Mouse (Mus musculus) cerebellum, adult 11 months (tissue): Measurements from ENCODE around the gene Tdrkh.

Experiments used
- DNase-seq: peaks from one replicate; pipeline ENCODE4 v3.0.0; 2022

Tdrkh gene

DNA sequence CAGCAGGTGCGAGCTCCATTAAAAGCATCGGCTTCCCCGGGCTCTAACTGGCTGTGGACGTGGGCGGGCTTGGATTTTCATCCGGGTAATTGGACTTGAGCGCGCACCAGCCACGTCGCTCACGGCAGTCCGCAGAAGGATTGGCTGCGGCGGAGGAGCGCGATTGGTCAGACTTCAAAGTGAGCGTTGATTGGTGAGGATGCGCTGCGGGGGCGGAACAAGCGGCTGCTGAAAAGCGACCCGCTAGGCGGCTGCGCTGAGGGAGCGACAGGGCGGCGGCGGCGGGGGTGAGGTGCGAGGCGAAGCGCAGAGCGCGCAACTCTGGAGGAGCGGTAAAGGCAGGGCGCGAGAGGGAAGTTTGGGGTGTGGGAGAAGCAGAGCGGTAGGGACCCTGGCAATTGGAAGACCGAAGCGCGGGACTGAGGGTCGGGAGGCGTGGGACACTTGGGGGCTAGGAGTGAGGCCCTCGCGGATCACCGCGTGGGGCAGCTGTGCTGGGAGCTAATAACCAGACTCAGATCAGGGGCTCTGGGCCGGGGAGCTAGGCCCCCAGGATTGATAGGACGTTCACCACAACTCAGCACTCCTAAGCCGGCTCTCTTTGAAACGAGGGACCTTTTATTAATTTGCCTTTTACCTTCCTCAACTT lies at the start of gene Tdrkh:
Gene Tdrkh, plus strand, starts transcription at position 243 of the 649 bp plus-strand sequence.
- DNase-seq, result peak; percentile 97

DNA sequence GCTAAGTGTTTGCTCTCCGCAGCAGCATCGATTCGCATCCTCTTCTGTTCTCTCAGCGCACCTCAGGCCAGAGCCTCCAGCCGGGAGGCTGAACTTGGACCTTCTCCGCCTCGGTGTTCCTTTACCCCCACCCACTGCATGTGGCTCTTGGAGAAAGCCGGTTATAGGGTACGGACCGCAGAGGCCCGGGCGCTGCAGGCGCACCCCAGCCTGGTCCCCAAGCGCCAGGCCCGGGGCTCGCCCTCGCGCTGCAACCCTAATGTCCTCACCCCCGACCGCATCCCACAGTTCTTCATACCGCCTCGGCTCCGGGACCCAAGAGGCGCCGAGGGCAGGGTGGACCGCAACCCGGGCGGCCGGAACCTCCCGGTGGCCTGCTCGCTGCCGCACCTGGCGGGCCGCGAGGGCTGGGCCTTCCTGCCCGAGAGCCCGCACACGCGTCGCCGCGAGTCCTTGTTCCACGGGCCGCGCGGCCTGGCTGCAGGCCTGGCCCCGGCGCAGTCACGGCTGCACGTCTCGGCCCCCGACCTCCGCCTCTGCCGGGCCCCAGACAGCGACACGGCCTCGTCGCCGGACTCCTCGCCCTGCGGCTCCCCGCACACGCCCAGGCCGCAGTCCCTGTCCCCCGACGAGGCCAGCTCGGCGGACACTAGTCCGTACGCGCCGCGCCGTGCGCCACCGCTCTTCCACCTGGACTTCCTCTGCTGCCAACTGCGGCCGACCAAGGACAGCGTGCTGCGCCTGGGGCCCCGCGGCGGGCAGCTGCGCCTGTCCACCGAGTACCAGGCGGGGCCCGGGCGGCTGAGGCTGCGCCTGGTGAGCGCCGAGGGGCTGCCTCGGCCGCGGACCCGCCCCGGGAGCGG lies 49.6 kb upstream of the Tdrkh start:
- peak; percentile 57 for DNase-seq

DNA sequence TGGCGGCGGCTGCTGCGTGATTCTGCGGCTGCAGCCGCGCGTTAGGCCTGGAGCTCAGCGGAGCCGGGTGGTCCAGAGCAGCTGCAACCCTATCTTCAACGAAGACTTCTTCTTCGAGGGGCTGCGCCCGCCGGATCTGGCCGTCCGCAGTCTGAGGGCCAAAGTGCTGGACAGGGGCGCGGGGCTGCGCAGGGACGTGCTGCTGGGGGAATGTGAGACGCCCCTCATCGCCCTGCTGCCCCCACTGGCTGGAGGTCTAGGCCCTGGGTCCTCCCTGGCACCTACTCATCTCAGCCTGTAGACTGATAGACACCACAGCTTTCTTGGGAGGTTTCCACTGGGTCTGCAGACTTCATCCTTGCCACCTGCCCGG lies 48.9 kb upstream of the Tdrkh start:
- no peak for DNase-seq

DNA sequence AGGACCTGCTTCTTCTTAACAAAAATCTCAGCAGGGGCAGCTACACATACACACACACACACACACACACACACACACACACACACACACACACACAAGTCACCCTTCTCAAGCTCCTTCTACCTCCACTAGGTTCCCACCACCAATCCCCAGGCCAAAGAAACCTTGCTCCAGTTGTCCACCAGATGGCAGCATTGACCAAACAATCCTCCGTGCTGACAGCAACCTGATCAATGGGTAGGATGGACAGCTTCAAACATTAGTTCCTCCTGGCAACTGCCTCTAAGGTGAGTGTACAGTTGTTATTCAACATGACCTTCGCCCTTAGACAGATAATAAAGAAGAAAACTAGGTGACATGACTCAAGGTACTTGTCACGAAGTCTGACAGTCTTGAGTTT lies 46.3 kb upstream of the Tdrkh start:
- peak; percentile 79 for DNase-seq

DNA sequence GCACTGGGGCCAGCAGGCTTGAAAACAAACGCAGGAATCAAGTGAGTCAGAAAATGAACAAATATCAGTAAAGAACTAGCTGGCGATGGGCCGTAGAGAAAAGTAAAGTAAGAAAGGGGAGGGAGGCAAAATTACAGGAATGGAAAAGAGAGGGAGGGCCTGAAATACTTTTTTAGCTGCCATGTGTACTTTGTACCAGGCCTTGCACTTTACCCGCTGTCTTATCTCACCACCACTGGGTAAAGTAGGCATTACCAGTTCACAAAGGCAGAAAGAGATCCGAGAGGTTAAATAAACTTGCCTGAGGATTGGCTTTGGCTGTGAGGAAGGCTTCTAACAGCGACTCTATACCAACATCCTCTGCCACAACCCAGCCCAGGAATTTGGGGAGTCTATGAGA lies 45.6 kb upstream of the Tdrkh start:
- no peak for DNase-seq

DNA sequence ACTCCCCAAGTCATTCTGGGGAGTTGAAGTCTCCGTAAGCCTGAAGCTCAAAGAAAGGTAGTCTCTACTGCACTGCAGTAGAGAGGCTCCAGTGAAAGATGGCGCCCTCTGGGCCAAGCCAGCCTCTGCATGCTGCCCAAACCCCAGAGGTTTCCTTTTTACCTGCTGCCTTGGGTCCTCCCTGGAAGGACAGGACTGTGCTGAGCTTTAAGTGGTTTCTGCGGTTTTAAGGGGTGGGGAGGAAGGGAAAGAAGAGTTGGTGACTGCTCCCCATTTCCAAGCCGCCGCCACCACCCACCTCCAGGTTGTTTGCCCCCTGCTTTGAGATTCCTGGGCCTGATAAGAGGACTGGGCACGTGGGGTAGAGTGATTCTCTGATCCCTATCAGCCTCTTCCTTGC lies 44.4 kb upstream of the Tdrkh start:
- DNase-seq, result no peak

DNA sequence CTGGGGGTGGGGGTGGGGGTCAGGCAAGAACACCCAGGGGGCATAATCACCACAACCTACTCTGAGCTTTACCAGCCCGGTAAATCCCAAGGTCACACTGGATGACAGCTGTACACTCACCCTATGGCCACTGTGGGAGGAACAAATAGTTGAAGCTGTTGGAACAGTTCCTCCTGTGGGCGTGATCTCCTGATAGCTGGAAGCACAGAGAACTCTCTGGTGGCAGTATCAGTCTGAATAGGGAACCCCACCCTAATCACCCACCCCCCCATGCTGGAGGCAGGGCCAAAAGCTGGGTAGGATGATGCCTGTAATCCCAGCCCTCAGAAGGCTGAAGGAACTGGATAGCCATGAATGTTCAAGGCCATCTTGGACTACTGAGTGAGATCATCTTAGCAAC lies 43.4 kb upstream of the Tdrkh start:
- no peak for DNase-seq

DNA sequence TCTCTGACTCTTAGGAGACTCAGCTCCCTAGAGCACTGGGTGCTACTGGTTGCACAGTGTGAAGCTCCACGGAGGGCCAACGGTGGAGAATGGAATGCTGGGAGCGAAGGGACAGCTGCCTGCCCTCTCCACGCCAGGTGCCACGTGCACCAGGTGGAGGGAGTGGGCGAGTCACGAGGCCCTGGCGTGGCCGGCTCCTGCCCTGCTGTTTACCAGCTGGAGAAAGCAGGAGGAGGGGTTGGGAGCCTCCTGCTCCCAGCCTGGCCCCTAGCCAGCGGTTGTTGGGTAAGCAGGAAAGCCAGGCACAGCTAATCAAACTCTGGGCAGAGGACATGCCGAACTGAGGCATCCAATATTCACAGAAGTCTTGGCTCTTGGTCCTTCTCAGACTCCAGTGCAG lies 41.4 kb upstream of the Tdrkh start:
- DNase-seq, result peak; percentile 69

DNA sequence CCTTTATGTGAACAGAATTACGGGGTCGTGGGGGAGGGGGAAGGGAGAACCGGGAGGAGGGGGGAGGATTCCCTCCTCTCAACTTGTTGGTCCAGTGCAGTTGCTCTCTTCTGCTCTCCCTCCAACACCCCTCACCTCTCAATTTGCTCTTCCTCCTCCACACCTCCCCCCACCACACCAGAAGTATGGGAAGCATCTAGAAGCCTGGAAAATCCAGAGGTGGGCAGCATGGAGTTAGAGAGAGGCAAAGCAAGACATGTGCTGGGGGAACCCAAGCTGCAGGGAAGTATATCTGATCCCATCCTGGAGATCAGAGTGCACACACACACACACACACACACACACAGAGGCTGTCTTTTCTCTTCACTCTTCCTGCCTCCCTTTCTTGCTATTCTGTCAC lies 41.0 kb upstream of the Tdrkh start:
- no peak for DNase-seq

DNA sequence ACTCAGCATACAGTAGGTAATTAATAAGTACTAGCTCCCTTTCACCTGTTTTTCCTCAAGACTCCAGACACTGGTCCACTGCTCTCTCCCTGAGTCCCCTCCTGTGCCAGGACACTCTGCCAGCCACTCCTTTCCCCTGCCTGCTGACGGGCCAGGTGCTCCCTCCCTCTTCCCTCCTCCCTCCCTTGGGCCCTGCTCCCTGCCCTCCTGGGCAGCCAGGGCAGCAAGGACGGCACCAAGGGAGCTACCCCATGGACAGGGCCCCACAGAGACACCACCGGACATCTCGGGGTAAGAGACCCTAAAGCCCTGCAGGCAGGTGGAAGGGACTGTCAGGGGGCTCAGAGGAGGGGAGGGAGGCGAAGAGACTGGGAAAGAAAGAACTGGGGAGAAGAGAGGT lies 40.4 kb upstream of the Tdrkh start, which contains the start of gene Rorc:
Gene Rorc, plus strand, starts transcription at position 154 of the 400 bp plus-strand sequence.
- peak; percentile 63 for DNase-seq

DNA sequence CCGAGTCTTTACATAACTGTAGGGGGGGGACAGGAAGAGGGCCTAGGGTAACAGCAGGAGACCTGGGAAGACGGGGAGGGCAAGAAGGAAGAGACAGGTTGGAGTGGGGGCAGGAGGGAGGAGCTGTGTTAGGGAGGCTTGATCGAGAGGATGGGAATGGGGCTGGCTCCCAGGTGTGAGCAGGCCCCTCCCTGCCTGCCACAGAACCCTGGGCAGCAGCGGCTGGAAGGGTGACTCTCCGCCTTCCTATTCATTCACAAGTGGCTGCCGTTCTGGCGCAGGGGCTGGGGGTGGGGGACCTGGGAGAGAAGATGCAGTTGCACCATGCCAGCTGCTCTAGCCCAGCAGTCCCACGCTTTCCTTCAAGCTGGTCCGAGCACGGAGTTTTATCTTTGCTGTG lies 40.0 kb upstream of the Tdrkh start:
- DNase-seq, result peak; percentile 36

DNA sequence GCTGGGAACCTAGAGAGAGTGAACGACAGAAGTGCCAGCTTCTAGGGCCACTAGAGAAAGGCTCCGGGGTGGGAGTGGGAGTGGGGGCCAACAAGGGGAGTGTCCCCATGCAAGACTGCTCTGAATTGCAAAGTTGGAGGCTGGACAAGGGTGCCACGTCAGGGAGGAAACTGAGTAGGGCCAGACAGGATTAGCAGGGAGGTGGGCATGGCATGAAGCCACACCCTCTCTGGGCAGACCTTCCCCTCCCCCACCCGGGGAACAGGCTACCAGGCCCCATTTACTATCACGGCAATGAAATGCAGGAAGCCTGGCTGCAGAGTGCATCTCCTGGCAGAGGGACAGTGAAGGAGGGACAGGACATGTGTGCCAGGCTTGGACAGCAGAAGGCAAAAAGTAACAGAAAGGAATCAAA lies 39.5 kb upstream of the Tdrkh start:
- peak; percentile 66 for DNase-seq

DNA sequence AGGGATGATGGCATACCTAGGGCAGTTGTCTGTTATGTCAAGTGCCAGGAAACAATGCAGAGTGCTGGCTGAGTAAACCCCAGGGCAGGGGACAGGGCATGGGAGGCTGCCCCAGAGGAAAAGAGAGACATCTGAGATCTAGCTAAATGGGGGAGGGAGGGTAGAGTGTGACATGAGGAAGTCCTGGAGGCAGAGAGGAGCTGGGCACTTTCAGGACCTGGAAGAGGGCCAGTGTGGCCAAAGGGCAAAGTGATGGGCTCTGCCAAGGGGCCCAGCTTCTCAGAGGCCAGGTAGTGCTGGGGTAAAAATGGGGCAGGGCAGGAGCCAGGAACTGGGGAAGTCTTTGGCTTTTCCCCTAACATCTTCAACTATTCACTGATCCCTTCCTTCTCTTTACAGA lies 38.4 kb upstream of the Tdrkh start:
- no peak for DNase-seq

DNA sequence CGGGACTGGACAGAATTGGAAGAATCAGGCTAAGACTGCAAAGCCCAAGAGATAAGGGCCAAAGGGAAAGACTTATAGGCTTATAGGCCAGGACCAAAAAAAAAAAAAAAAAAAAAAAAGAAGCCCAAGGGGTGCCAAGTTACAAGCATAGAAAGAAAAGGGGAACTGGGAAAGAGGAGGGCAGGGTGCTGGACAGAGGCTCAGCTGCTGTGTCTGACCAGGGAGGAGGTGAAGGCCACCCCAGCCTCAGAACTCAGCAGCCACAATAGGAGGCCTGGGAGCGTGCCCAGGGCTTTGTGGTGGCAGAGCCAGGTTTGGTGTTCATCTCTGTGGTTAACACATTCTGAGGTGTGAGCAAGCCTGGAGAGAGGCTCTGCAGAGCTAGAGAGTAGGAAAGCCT lies 37.9 kb upstream of the Tdrkh start:
- no peak for DNase-seq

DNA sequence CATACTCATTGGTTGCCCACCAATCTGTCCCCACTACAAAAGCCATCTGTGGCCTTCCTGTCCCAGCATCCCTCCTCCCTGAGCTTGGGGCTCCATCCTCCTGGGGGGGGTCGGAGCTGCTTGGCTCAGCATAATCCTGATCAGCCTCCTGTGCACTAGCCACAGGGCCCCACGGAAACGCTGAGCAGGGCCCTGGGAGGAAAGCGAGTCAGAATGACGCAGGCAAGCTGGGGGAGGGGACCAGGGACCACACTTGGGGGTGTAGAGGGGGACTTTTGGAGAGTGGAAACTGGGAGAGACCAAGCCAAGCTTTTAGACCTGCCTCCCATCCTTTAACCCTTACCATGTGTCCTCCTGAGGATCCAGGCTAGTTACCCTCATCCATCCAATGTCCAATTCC lies 37.2 kb upstream of the Tdrkh start:
- DNase-seq, result no peak

DNA sequence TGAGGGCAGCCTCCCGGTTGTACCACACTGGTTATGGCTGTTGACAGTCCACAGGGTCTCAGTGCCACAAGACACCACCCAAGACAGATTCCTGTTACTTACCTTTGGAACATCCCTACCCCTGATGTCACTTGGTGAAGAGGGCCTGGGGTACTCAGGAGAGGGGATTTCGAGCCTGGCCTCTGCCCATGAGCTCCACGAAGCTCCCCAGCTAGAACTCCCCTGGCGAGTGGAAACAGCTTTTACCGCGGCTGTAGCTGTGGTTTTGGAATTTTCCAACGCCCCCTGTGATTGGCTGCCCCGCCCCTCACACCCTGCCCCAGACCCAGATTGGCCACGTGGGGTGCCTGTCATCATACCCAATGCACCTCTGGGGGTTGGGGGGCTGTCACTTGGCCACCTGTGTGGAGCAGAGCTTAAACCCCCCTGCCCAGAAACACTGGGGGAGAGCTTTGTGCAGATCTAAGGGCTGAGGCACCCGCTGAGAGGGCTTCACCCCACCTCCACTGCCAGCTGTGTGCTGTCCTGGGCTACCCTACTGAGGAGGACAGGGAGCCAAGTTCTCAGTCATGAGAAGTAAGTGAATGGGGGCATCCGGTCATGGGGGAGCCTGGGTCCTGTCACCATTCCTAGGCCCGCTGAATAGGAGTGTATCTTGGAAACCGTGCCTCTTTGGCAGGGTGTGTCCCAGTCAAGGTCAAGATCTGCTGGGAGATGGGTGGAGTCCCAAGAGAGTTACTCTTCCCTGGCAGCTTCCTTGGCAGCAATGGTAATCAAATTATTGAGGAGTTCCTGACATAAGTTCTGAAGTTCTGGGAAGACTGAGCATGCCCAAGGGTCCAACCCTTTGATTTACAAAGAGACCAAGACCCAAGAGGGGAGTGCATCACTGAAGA lies 35.8 kb upstream of the Tdrkh start:
- no peak for DNase-seq

DNA sequence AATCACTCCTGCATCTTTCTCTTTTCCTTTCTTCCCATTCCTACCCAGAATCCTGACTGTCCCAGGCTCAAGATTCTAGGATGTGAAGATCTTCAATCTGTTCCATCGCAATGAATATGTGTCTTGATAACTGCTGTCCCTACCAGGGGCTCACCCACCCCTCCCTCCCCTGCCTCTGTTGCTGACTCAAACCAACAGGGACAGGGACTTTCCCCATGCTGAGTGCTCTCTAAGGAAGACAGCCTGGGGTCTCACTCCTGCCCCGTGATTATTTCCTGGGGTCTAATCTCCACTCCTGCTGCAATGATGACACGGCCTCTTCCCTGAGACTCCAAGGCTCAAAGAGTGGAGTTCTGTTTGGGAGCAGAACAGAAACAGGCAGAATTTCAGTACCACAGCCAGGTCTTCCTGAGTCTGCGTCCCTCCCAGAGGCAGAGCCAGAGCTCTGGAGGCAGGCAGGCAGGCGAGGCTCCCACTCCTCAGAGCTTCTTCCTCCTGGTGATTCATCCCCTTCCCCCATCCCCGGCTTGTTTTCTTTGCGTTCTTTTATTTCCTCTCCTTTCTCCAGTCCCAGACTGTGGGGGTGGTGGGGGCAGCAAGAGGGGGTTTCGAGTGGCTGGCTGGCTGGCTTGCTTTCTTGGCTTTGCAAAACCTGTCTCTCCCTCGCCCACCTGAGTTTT lies 33.1 kb upstream of the Tdrkh start:
- no peak for DNase-seq

DNA sequence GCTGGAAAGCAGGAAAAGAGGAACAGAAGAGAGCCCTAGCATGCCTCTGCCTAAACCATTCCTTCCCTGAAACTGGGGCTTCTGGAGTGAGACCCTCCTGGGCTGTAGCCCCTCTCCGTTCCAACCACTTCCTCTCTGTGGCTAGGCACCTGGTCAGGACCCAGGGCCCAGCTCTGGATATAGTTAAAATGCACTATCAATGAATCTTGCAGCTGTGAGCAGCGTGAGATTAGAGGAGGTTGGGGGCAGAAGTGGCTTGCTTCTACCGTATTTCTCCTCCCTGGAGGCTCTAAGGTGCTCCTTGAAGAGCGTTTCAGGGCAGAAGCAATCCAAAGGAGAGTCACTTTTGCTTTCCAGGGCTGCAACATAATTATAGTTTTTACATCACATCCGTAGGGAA lies 30.8 kb upstream of the Tdrkh start:
- no peak for DNase-seq

DNA sequence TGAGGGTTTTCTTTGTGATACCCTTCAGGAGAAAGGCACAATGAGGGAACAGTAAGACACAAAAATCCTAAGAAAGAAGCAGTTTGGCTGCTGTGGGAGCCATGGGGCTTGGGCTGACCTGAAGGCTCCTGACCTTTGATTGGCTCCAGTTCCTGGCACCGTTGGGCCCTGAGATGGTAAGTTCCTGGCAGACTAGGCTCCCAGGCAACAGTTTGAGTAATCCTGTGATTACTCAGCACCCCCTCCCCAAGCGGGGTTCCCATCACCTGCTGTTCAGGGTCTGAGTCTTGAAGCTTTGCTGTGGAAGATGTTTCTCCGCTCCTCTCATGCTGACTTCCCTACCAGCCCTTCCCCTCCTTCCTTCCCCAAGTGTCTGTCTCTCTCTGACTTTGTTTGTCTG lies 29.6 kb upstream of the Tdrkh start:
- DNase-seq, result no peak

DNA sequence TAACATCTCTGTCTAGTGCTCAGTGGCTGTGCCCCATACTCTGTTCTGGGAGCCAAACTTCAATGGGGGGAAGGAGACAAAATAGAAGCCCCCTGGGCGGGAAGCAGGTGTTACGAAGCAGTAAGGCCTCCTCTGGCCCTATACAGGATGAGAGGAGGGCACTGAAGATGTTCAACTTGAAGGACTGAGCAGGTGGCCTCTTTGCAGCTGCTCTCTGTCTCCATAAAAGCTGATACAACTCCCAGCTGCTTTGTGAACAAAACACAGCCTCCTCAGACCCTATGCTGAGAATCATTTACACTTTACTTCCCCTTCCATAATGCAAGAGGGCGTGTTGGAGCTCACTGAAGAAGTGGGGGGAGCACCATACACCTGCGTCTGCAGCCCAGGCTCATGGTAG lies 26.4 kb upstream of the Tdrkh start:
- no peak for DNase-seq

DNA sequence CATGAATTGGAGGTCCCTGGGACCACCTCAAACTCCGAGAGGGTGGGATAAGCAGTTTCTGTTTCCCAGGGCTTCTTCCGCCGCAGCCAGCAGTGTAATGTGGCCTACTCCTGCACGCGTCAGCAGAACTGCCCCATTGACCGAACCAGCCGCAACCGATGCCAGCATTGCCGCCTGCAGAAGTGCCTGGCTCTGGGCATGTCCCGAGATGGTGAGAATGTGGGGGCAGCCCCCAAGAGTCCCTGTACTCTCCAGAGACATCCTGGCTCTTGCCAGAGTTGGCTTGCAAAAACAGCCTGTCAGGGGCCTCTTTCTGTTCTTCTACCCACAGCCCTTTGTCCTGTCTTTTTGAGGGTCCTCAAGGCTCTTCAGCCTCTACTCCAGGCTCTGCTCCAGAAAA lies 25.7 kb upstream of the Tdrkh start:
- no peak for DNase-seq

DNA sequence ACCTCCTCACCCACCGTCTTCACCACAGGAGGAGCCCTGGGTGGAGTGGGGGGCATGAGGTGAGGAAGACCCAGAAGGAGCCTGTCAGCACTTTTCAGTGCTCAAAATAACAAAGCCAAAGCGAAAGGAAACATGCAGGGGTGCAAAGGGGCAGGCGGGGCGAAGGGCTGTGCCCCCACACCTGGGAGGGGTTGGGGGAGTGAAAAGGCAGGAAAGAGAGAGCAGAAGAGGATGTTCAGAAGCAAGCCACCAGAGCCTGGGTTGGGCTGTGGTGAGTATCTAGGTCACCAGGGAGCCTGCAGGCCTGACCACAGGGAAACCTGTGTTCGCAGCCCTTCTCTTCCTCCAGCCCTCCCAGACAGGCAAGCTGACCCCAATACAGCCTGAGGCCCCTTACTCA lies 25.0 kb upstream of the Tdrkh start:
- no peak for DNase-seq

DNA sequence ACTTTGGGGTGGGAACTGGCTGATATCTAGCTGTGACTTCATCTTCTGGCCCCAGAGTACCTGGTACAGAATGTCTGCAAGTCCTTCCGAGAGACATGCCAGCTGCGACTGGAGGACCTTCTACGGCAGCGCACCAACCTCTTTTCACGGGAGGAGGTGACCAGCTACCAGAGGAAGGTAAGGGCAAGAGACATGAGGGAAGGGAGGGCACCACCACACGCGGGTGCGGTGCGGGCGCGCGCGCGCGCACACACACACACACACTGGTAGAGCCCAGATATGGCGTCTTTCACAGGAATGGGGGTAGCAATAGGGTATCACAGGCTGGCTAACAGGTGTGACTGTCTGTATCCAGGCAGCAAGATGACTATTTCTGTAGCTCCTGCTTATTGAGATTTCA lies 23.7 kb upstream of the Tdrkh start:
- no peak for DNase-seq
